Mouse (Mus musculus) A20 (cell line): ENCODE data around the gene Nxn.

Experiments used
- DNase-seq: peaks from one replicate; pipeline ENCODE4 v3.0.0-alpha.2; 2011; ENCODE audit warnings: low read depth, low spot score

Gene Nxn

DNA sequence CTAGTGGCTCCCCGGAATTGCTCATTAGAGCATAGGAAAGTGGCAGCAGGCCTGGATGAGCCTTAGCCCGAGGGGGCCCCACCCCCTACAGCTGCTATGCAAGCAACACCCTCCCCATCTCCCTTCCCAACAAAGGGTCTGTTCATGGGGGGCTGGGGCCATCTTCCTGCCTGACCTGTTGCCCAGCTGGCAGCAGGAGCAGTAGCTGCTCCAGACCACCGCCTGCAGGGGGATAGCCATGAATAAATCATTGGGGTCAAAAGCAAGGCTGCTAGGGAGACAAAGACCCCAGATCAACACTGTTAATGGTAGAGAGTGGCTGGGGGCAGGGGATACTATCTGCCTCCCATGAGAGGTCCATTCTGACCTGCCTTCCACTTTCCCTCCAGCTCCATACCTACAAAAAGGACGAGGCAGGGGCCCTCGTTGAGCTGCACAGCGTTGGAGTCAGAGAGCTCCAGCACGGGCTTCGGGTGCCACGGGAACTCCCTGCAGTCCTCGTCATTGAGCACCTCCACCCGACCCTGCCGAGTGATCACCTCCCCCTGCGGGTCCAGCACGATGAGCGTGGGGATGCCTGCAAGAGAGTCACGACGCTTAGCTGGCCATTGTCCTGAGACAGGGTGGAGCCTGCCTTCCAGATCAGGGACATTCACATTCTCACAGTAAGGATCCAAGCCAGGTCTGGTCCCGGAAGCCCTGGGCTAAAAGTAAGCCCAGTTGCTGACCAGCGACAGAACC lies 136.2 kb downstream of the Nxn start:
- no peak for DNase-seq

DNA sequence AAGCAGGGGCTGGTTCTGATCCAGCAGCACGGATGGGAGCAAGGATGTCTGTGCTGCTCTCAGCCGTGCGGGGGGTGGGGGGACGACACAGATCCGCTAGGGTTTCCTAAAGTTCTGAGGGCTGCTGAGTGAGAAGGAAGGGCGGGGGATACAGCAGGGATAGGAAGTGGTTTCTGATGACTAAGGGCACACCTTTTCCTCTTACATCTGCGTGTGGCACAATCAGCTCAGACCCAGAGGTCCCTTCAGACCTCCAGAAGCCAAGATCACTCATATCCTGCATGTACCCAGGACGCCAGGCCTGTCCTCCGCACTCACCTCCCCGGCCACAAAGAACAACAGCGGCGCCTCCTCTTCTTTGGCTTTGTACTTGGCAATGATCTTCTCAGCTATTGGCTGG lies 137.7 kb downstream of the Nxn start:
- no peak for DNase-seq

DNA sequence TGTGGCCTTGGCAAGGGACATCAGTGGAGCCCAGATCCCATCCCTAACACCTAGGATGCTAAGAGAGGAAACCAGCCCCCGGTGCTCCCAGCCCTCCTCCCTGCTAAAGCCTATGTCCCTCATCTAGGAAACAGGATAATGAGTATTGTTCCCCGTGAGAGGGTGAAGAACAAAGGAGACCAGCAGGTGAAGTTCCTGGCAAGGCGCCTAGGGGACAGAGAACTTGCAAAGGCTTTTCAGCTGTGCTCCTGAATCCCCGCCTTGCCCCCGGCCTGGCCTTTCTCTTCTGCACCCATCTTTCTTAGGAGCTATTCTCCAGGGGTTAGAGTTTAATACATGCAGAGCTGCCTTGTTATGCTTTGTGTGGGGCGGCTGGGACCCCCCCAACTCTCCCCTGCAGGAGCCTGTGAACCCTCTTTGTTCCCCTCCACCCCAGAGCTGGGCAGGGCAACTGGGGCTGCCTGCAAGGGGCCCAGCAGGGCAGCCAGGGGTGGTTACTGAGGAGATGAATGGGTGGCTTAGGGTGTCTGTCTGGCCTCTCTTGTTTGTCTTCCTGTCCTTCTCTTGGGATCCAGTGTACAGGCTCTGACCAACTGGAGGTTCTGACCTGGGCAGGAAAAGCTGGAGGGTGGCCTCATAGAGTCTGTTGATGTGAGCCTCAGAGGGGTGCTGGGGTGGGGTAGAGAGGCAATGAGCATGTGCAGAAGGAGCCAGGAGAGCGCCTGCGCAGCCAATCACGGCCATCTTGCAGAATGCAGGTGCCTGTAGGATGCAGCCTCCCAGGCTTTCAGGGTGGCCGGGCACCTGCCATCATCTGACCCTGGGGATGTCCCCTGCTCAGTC lies 138.5 kb downstream of the Nxn start:
- DNase-seq: no peak

DNA sequence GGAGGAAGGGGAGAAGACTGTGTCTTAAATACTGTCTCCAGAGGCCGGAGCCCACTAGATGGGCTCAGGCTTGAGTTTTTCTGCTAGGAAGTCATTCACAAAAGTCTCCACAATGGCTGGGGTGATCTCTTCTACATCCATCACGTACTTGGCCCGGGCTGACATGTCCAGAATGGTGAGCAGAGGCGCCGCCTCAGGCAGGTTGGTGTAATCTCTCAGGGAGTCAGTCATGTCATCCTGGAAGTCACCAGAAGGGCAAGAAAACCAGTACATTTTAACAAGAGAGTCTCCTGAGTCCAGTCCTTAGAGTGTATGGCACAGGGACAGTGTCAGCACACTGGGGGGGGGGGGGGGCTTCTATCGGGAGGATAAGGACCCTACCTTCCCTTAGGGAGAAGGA lies 140.4 kb downstream of the Nxn start:
- DNase-seq: no peak

DNA sequence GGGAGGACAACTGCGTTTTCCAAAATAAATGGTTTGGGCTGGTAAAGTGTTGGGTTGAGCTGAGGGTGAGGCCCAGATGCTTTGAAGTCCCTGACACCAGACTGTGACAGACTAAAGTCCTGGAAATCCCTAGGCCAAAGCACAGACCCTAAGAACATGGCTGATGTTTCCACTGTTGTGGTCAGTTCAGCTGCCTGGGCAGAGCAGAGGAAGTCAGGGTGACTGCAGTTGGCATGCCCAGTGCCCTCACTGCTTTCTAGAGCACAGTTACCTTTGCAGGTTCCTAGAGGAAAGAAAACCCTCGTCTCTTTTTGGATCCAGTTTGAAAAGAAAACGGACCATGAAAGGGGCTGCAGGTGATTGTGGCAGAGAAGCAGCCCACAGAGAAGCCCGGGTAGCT lies 141.6 kb downstream of the Nxn start:
- DNase-seq: no peak

DNA sequence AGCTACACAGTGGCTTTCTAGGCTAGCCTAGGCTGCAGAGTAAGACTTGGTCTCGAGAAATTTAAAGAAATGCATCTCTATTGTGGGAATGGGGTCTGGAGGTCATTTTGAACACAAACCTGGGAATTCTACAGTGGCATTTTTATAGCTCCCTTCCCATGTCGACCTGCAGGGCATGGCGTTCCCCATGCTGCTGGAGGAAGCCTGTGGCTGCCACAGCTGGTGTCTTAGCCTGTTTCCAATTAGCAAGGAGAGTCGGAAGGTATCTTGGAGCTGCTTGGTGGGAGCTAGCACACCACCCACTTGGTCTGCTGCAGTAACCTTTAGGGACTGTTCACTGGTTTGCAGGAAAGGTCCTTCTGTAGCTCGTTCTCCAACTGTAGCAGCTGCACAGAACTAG lies 142.8 kb downstream of the Nxn start:
- DNase-seq: no peak

DNA sequence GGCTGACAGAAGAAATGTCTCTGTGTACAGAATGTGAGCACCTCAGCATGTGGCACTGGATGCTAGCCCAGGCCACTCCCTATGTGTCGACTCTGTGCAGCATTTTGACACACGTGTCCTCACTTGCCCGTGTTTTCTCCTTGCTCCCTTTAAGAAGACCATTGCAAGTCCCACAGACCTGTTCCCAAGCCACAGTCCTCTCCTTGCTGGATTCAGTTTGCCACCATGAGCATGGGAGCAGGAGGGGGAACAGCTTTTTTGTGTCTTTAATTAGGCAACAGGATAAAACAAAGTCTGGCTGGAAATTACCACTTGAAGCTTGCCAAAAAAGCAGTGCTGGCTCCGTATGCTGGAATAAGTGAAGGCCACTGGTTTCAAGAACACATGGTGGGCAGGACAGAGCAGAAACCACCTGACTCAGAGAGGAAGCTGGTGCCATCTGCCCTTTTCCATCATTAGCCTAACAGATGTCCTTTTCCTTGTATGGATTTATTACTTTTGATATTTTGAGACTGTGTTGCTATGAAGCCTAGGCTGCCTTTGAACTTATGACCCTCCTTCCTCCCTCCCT lies 143.4 kb downstream of the Nxn start:
- DNase-seq: no peak

DNA sequence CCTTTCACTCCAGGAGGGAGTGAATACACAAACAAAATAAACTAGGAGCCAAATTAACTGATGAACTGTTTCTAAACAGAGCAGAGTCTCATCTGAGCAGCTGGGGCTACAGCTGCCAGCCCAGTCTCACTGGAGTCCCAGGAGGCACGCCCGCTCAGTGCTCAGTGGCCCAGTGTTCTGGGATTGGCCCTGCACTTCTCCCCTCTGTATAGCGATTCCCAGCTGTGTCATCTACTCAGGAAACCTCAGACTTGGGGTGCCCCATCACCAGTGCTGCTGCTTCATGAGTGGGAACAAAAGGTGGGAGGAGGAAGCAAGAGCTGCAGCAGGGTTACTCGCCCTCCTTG lies 145.0 kb downstream of the Nxn start:
- no peak for DNase-seq

DNA sequence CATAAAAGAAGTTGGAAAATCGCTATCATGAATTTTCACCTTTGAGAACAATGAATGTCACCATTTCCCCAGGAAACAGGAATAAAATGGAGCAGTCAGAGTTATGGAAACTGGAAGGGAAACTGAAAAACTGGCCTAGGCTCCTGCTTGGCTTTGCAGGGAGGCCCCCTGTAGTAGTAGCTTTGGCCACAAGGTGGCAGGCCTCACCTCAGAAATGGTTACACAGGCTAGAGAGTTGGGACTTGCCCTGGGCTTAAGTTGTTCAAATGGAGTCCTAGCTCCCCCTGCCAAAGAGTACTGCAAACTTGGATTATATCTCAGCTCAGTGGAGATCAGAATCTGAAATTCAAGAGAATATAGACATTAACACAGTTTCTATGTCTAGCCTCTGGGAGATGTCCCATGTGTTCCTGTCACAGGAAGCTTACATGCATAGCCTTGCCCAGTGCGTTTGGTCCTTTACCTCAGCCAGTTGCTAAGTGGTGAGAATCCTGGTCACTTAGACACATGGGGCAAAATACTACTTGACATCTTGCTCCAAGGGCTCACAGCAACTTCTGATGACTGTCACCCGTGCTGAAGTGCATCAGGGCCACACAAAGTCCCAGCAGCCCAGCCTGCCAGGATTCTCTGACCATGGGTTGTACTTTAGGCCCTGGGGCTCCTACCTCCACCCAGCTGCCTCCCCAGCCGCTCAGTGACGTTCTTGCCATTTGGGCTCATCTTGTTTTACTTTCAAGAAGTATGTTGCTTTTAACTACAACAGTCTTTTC lies 145.6 kb downstream of the Nxn start:
- peak; percentile 79 for DNase-seq

DNA sequence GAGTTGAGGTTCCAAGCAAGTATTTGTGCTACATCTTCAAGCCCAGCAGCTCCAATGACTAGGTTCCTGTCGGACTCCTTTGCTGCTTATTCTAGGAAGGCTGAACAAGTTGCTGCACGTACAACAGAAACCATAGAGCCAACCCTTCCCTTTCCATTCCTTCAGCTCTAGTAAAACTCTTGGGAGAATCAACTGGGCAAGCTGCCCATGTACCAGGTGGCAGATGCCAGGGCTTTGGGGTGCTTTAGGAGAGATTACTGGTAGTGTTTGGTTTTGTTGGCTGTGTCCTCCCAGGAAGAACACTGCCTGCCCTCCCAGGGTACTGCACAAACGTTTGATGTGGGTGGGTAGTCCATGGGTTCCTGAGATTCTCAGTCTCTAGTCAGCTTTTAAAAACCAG lies 146.9 kb downstream of the Nxn start:
- DNase-seq: no peak

DNA sequence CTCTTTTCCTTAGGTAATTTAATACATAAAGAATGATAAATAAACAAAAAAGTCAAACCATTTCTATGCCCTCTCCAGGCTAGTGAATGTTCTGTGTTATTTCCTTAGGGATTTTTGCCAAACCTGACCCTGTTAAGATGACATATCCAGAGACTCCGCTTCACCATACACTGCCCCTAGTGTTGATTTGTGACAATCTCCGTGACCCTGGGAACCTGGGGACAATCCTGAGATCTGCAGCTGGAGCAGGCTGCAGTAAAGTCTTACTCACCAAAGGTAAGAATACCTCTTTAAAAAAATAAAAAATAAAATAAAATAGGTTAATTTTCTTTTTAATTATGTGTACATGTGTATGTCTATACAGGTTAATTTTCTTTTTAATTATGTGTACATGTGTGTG lies 151.7 kb downstream of the Nxn start:
- no peak for DNase-seq

DNA sequence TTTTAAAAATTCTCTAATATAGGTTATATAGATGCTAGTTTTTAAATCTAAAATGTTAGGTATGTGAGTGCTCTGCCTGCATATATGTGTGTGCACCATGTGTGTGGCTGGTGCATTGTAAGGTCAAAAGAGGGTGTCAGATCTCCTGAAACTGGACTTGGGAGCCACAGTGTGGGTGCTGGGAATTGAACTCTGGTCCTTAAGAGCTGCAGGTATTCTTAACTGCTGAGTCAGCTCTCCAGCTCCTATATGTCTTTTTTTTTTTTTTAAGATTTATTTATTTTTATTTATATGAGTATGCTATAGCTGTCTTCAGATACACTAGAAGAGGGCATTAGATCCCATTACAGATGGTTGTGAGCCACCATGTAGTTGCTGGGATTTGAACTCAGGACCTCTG lies 152.5 kb downstream of the Nxn start:
- DNase-seq: no peak

DNA sequence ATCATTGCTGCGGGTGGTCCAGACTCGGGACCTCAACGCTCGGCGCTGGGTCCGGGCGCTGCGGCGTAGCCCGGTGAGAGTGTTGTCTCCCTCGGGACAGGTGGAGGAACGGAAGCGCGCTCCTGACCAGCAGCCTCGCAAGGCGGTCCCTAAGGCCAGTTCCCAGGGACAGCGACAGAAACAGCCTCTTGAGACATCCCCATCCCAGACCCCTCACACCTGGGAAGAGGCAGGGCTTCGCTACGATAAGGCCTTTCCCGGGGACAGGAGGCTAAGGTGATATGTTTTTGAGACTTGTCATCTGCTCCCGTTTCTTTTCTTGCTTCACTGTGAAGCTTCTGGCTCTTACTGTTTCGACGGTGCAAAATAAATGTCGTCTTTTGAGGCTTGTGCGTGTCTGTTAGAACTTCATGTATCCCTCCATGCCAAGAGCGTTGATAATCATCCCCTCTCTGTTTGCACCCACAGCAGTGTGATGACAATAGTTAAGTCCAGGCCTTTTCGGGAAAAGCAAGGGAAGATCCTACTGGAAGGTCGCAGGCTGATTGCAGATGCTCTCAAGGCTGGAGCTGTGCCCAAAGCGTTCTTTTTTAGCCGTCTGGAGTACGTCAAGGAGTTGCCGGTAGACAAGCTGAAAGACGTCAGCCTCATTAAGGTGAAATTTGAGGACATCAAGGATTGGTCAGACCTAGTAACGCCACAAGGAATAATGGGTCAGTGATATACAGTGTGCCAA lies 155.0 kb downstream of the Nxn start:
- DNase-seq: peak; percentile 10

DNA sequence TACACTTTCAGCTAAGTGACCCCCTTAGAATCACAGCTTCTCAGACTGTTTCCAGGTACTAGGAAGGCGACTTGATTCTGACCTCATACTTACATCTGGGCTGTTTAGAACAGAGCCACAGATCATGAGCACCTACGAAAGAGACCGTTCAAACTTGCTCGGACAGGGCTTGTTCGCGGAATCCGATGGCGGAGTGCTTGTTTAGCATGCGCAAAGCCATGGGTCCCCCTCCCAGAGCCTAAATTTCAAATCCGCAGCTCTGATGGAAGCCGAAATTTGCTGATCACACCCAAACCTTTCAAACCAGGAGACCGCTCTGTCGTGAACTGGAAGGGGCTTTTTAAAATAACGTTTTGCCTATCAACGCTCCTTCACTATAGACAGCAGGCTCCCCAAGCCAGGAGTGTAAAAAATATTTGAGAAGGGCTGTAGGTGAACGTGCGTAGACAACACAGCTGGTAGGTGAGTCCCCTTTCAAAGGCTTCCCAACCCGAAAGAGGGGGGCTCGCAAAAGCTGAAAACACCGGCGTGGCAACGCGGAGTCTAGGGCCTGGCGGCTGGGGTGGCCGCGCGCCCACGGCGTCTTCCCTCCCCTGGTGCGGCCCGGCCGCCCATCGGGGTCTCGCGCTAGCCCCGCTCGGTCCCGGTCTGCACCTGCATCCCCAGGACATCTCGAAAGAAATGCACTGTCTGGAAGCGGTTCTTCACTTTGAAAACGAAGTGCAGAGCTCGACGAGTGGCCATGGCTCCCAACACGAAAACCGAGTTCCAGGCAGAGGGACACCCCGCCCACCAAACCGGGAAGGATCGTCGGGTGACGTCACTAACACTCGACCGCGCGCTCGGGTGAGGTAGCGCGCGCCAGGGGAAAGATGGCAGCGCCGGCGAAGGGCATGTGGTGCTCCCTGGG lies 155.8 kb downstream of the Nxn start, which contains the start of the genes Mrm3 and Glod4:
Gene Mrm3, plus strand, starts transcription at position 815 of the 910 bp plus-strand sequence.
Gene Glod4, minus strand, starts transcription at position 825 of the 910 bp plus-strand sequence.
- peak; percentile 93 for DNase-seq

DNA sequence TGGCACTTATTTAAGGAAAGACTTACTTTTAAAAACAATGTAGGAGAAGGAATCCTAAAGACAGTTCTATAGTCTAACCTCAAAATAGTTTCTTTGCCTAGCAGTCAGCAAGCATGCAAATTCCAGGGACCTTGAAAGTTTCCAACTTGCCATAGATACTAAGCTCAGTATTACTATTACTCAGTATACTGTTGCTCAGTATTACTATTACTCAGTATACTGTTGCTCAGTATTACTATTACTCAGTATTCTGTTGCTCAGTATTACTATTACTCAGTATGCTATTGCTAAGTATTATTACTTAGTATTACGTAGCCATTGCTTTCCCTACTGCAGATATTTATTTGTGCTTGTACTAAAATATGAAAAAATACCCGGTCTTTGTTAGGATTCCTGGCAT lies 159.2 kb downstream of the Nxn start:
- no peak for DNase-seq

DNA sequence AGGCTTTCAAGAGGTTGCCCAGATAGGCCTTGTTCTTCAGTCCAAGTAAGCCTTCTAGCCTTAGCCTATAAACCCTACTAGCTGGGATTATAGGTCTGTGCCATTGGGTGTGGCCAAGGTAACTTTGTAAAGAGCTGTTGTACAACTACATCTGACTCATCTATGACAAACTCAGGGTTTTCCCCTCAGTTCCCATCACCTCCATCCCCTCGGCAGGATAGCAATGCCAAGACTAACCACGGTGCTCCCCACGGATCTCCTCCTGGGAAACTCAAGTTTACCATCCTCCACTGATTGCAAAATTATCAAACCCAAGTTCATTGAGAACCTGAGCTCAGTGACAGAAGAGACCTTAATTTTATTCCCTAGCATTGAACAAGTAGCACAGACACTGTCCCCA lies 162.8 kb downstream of the Nxn start:
- DNase-seq: no peak

DNA sequence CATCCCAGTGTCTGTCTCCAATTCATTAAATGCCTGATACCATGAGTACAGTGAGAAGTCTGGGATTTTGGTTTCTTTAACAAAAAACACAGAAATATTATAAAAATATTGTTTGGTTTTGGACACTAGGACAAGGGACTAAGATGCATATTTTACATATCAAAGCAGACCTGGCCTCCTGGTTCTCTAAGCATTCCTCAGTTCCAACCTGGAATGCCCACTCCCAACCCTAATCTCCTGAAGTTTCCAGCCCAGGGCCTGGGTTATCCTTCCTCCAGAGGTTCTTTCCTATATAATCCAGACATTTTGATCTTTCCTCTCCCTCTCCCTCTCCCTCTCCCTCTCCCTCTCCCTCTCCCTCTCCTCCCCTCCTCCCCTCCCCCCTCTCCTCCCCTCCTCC lies 173.9 kb downstream of the Nxn start:
- no peak for DNase-seq

DNA sequence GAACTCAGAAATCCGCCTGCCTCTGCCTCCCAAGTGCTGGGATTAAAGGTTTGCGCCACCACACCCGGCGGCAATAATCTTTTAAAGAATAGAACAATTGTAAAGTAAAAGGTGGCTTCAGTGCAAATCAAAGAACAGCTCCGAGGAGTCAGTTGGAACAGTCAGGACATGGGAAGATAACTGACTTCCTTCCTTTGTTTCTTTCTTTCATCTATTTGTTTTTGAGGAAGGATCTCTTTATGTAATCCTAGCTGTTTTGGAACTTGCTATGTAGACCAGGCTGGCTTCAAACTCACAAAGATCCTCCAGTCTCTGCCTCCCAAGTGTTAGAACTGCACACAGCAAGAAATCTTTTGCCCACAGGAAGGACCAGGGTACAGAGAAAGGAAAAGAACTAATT lies 174.3 kb downstream of the Nxn start:
- DNase-seq: no peak

DNA sequence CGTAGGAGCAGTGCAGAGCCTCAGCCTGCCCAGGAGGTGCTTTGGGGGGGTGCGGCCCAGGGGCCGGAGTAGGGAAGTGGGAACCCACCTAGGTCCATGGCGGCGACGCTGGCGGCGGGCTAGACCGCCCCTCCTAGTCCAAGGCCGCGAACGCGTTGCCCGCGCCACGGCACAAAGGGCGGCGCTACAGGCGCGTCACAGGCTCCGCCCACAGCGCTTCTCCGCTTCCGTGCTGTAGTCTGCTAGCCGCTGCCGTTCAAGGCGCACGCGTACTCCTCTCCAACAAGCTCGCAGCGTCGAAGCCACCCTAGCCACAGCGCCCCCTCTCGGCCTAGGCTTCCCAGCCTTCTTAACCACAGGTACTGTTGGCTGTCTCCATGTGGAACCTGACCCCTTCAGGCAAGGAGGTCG lies 181.5 kb downstream of the Nxn start, which contains the start of the genes Dbil5 and Gemin4:
Gene Dbil5, plus strand, starts transcription at position 219 of the 411 bp plus-strand sequence.
Gene Gemin4, minus strand, starts transcription at position 275 of the 411 bp plus-strand sequence.
- DNase-seq: peak; percentile 99
